Mouse (Mus musculus) liver, embryonic 14.5 days (tissue): ENCODE data around the gene Klhdc8a.

ENCODE experiments used
- CTCF ChIP-seq: IDR thresholded peaks from 2 replicates; pipeline ENCODE4 v1.5.1; 2016; ENCODE audit warnings: antibody characterized with exemption, low read depth, control low read depth
- EP300 ChIP-seq: IDR thresholded peaks from 2 replicates; pipeline ENCODE4 v1.6.1; 2016; ENCODE audit warnings: antibody characterized with exemption, low read depth

GRCm38 (mm10) chr1:132308674-132309073 lies 10.2 kb downstream of the Klhdc8a start:
- no peak for TF ChIP-seq CTCF
- no peak for TF ChIP-seq EP300
